ENCODE assay signal across 29 mouse cellular contexts in the genomic region with DNA sequence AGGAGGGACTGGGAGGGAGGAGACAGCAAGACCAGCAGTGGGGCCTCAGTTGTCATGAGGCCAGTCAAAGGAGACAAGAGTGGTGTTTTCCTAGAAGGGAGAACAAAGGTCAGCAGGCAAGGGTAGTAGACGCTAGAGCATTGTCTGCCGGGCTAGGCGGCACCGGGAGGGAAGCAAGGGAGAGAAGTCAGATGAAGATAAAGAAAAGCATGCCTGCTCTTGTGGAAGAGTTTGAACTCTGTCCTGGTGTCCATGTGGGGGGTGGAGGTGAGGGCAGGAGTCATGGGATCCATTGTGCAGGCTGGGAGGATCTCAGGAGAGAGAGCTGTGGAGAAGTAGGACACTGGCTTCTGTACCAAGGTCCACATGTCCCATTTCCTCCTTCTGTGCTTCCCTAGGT. TPM values are rescaled to one million over a fixed set of nuclear protein-coding genes. Genes with fewer than 3 reads are reported as not detected.
A peak's percentile ranks its signal among the peaks of the same experiment; 100 is the strongest.
DNase-seq lines count a peak whose midpoint lies in the region; ATAC-seq and TF ChIP-seq lines count a peak whose summit lies in the region.
"Had no signal": no experiment of that assay in that cellular context is flagged by ENCODE, and none has a peak within 500 bp of the region (broad histone marks: within the 10 kb centered on the region; RNA-seq: fewer than 3 reads in every experiment).

No protein-coding gene starts in this region.

- peak; percentile 79 for DNase-seq in heart, adult 11 months
- DNase-seq in heart, adult 9 months (ENCODE audit: low spot score in 2 of 2), result no peak
- DNase-seq in stomach, postnatal 0 days (ENCODE audit: low spot score), result no peak
- DNase-seq in kidney, postnatal 14 days, result peak; percentile 65
- DNase-seq in yolk sac, embryonic 10.5 days (ENCODE audit: low spot score), result peak; percentile 91
- DNase-seq in urinary bladder, postnatal 4 days (ENCODE audit: low spot score in 2 of 2), result no peak
- DNase-seq: adrenal gland, adult 8-10 months; cerebellum, adult 8-10 months; cerebellum, postnatal 36 days; gastrocnemius, postnatal 25 days; heart, adult 18-20 months; heart, postnatal 4 days; liver, embryonic 13.5 days; lung, adult 18-20 months; thymus, adult 2 months had no signal

- no peak for TF ChIP-seq EP300 in stomach, postnatal 0 days (optimal IDR thresholded peaks at IDR 0.05)

- peak; percentile 44; the same call in 1 of the 2 replicates for ATAC-seq in stomach, embryonic 16.5 days (ENCODE audit: insufficient read depth, low FRiP score)
- ATAC-seq in stomach, postnatal 0 days (ENCODE audit: low FRiP score, low TSS enrichment), result no peak
- ATAC-seq in neural tube, embryonic 15.5 days (ENCODE audit: low FRiP score), result no peak
- ATAC-seq: forebrain, embryonic 13.5 days; inflammation-experienced regulatory T-cells, adult 6 months; lung, postnatal 0 days; midbrain, embryonic 13.5 days had no signal

- H3K4me1 ChIP-seq in stomach, embryonic 16.5 days (ENCODE audit: control insufficient read depth, insufficient read depth, low read length), result no peaks in the 10 kb centered on the region
- no peaks in the 10 kb centered on the region for H3K4me1 ChIP-seq in stomach, postnatal 0 days (replicated peaks; ENCODE audit: control insufficient read depth, insufficient read depth)
- no peaks in the 10 kb centered on the region for H3K4me1 ChIP-seq in neural tube, embryonic 15.5 days
- H3K4me1 ChIP-seq: forebrain, embryonic 13.5 days; limb, embryonic 13.5 days; liver, embryonic 13.5 days; midbrain, embryonic 13.5 days; neural tube, embryonic 13.5 days; stomach, embryonic 15.5 days had no signal

- H3K9me3 ChIP-seq in stomach, embryonic 16.5 days (replicated peaks; ENCODE audit: control insufficient read depth, low read length), result no peaks in the 10 kb centered on the region
- H3K9me3 ChIP-seq in stomach, postnatal 0 days (ENCODE audit: control insufficient read depth, low read length), result no peaks in the 10 kb centered on the region
- H3K9me3 ChIP-seq in neural tube, embryonic 15.5 days (replicated peaks), result no peaks in the 10 kb centered on the region
- H3K9me3 ChIP-seq: forebrain, embryonic 13.5 days; heart, embryonic 12.5 days; limb, embryonic 13.5 days; liver, embryonic 13.5 days; midbrain, embryonic 13.5 days; neural tube, embryonic 13.5 days; stomach, embryonic 15.5 days had no signal

- 42% methylated on average over 4 of the region's 4 CpGs for WGBS in stomach, embryonic 16.5 days
- WGBS in stomach, postnatal 0 days, result 51% methylated on average over 4 of the region's 4 CpGs
- 76% methylated on average over 4 of the region's 4 CpGs for WGBS in neural tube, embryonic 15.5 days

- no peak overlapping the region for H3K27ac ChIP-seq in stomach, embryonic 16.5 days (ENCODE audit: low read length)
- no peak overlapping the region for H3K27ac ChIP-seq in stomach, postnatal 0 days (replicated peaks)
- H3K27ac ChIP-seq in neural tube, embryonic 15.5 days (replicated peaks), result no peak overlapping the region
- H3K27ac ChIP-seq: forebrain, embryonic 13.5 days; hindbrain, embryonic 14.5 days; limb, embryonic 13.5 days; liver, embryonic 13.5 days; macrophage; midbrain, embryonic 13.5 days; neural tube, embryonic 13.5 days; stomach, embryonic 15.5 days had no signal

- TF ChIP-seq CTCF in stomach, postnatal 0 days (IDR thresholded peaks at IDR 0.05; ENCODE audit: low read depth), result no peak

- H3K27me3 ChIP-seq in stomach, embryonic 16.5 days (ENCODE audit: control insufficient read depth, insufficient read depth, low read length), result no peaks in the 10 kb centered on the region
- H3K27me3 ChIP-seq in stomach, postnatal 0 days (ENCODE audit: control insufficient read depth, insufficient read depth, low read length), result no peaks in the 10 kb centered on the region
- H3K27me3 ChIP-seq in neural tube, embryonic 15.5 days (replicated peaks), result no peaks in the 10 kb centered on the region
- H3K27me3 ChIP-seq: CH12.LX; forebrain, embryonic 13.5 days; heart, embryonic 12.5 days; limb, embryonic 13.5 days; liver, embryonic 13.5 days; midbrain, embryonic 13.5 days; neural tube, embryonic 13.5 days; stomach, embryonic 15.5 days had no signal

- no peaks in the 10 kb centered on the region for H3K36me3 ChIP-seq in stomach, embryonic 16.5 days (ENCODE audit: control insufficient read depth, insufficient read depth, low read length)
- no peaks in the 10 kb centered on the region for H3K36me3 ChIP-seq in stomach, postnatal 0 days (ENCODE audit: control insufficient read depth, insufficient read depth, low read length)
- no peaks in the 10 kb centered on the region for H3K36me3 ChIP-seq in neural tube, embryonic 15.5 days
- H3K36me3 ChIP-seq: heart, embryonic 12.5 days; limb, embryonic 13.5 days; liver, embryonic 13.5 days; midbrain, embryonic 13.5 days; neural tube, embryonic 13.5 days; stomach, embryonic 15.5 days had no signal

- no peak overlapping the region for H3K9ac ChIP-seq in stomach, embryonic 16.5 days (ENCODE audit: low read length)
- H3K9ac ChIP-seq in stomach, postnatal 0 days (ENCODE audit: low read length), result no peak overlapping the region
- no peak overlapping the region for H3K9ac ChIP-seq in neural tube, embryonic 15.5 days (replicated peaks)
- H3K9ac ChIP-seq: forebrain, embryonic 13.5 days; heart, embryonic 12.5 days; hindbrain, embryonic 14.5 days; limb, embryonic 13.5 days; liver, embryonic 13.5 days; midbrain, embryonic 13.5 days; neural tube, embryonic 13.5 days; stomach, embryonic 15.5 days had no signal

- no peak overlapping the region for H3K4me3 ChIP-seq in stomach, embryonic 16.5 days (replicated peaks; ENCODE audit: low read length)
- H3K4me3 ChIP-seq in stomach, postnatal 0 days (ENCODE audit: low read depth, low read length), result no peak overlapping the region
- H3K4me3 ChIP-seq in neural tube, embryonic 15.5 days (replicated peaks), result no peak overlapping the region
- H3K4me3 ChIP-seq: forebrain, embryonic 13.5 days; heart, embryonic 12.5 days; limb, embryonic 13.5 days; liver, embryonic 13.5 days; midbrain, embryonic 13.5 days; neural tube, embryonic 13.5 days; stomach, embryonic 15.5 days had no signal

- no peak overlapping the region for H3K4me2 ChIP-seq in stomach, embryonic 16.5 days (ENCODE audit: low read depth, low read length)
- H3K4me2 ChIP-seq in stomach, postnatal 0 days (replicated peaks; ENCODE audit: low read depth), result no peak overlapping the region
- no peak overlapping the region for H3K4me2 ChIP-seq in neural tube, embryonic 15.5 days
- H3K4me2 ChIP-seq: forebrain, embryonic 13.5 days; heart, embryonic 12.5 days; hindbrain, embryonic 14.5 days; limb, embryonic 13.5 days; liver, embryonic 13.5 days; midbrain, embryonic 13.5 days; neural tube, embryonic 13.5 days; stomach, embryonic 15.5 days had no signal

RNA-seq across cellular contexts. Expression of a gene that starts 40.6 kb away (rescaled TPM):
- polyA plus RNA-seq in stomach, embryonic 16.5 days (2015; fragmentation: Nextera tagmentation; extraction: Ambion mirVana), result 2.5 and 3.3 TPM in 2 replicates
- polyA plus RNA-seq in stomach, postnatal 0 days (2015; fragmentation: Nextera tagmentation; extraction: Ambion mirVana), result 0.69 and 0.87 TPM in 2 replicates
- polyA plus RNA-seq in neural tube, embryonic 15.5 days (2015; fragmentation: Nextera tagmentation; extraction: Ambion mirVana), result 0.09 TPM in 1 of 2 replicates, not detected in the other
- polyA plus RNA-seq: embryonic facial prominence, embryonic 11.5 days; forebrain, embryonic 13.5 days; heart, embryonic 12.5 days; inflammation-experienced regulatory T-cells, adult 6 months; limb, embryonic 13.5 days; macrophage; midbrain, embryonic 13.5 days had no signal

Comparison
In these comparisons a context has a peak if more than half of its experiments do, and no peak if none do; other contexts are left out.
1. DNase-seq: peak in heart, adult 11 months (single experiment), kidney, postnatal 14 days (single experiment) and yolk sac, embryonic 10.5 days (single experiment); none in heart, adult 9 months (0 of 2), stomach, postnatal 0 days (single experiment) and urinary bladder, postnatal 4 days (0 of 2).